Mouse (Mus musculus) right cerebral cortex, adult 18-20 months (tissue): ENCODE measurements around the gene Tlk1.
A peak's percentile ranks its signal among the peaks of the same experiment; 100 is the strongest.

Experiments
- DNase-seq: peaks from one replicate; pipeline ENCODE4 v3.0.0; 2022; ENCODE audit warnings: mixed read lengths

Gene Tlk1

DNA sequence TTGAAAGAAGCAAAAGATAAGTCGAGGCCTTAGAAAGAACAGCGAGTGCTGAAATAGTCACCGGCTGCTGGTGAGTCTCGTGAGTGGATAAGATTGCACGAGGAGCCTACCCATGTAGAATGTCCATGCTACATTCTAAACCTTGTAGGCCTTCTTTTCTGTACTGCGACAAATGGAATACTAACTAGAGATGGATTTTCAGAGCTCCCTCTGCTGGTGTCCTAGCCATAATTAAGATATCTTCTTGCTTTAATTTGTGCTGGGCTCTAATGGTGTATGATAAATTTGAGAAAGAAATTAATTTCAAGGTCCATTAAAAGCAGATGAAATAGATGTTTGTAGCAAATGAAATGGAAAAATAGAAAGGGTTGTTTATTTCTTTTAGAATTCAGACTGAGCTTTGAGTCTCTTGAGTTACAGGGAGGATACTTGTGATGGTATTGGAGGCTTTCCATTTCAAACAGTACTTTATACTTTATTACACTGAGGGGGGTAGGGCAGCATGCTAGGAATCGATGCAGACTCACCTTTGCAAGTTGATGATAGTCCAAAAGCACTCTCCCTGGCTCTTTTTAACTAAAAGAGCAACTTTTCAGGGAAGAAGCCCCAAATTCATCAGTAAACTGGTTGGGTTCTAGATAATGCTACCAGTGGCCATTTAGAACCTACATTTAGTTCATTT is 151.9 kb downstream of the Tlk1 start:
- no peak for DNase-seq

GRCm38 (mm10) chr2:70672476-70672875 is 153.1 kb downstream of the Tlk1 start:
- peak; percentile 56 for DNase-seq

GRCm38 (mm10) chr2:70669896-70670295 is 155.6 kb downstream of the Tlk1 start:
- DNase-seq: no peak

GRCm38 (mm10) chr2:70669241-70669640 is 156.3 kb downstream of the Tlk1 start:
- no peak for DNase-seq

DNA sequence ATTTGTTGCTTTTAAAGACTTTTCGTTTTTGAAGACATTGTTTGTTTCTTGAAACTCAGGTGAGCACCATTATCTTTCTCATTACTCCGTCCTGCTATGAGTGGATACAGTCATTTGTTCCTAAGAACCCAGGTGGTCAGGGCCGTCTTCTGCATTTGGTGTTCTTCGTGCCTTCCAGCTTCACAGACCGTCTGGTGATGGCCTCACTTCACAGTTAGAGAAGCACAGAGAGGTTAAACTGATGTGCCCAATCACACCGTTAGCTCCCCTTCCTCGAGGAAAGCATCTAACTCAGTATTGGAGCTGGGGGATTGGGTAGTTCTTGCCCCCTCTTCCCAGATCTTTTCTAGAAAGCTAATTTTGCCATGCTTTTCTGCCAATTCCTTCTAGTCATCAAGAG is 158.5 kb downstream of the Tlk1 start:
- DNase-seq: no peak

- DNase-seq: no peak
Observed at GRCm38 (mm10) chr2:70663764-70664163, 161.8 kb downstream of the Tlk1 start.
